Mouse (Mus musculus): Measurements from ENCODE around the gene Hoxa7.

DNA sequence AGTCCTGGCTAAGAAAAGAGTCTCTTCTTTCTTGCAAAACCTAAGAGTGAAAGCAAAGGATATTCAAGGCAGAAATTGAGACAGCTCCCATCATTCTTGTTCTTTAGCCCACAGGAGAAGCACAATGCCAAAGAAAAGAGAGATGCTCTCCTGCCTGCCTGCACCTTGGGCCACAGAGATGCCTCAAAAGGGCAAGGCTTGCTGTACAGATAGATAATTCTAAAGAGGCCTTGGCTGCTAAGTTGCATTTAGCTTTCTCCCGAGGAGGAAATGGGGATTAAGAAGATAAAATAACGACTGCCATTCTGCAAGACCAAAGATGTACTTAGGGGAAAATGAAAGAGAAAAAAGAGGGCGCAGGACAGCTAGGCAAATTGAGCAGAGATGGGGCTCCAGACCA lies 25.3 kb upstream of the Hoxa7 start:
- TF ChIP-seq CTCF (IDR thresholded peaks at IDR 0.05; ENCODE audit: low read depth, low read length) (no peak), POLR2A (IDR thresholded peaks at IDR 0.05; ENCODE audit: insufficient read depth, low read length) (no peak), EP300 (IDR thresholded peaks at IDR 0.05; ENCODE audit: insufficient read depth, low read depth, low read length) (no peak)
